Mouse (Mus musculus) Patski (cell line): Measurements from ENCODE around the gene Msl1. TPM values are rescaled to one million over a fixed set of nuclear protein-coding genes. Genes with fewer than 3 reads are reported as not detected.
A peak's percentile ranks its signal among the peaks of the same experiment; 100 is the strongest.

Experiments
- ATAC-seq: fragments of 100-300 bp; one replicate; pipeline ENCODE4 v1.8.0; 2021
- CTCF ChIA-PET: fragments of 350-600 bp; sonication (Branson Sonifier 250); formaldehyde crosslinking; loops from one replicate; lab custom pipeline; 2022; ENCODE audit warnings: inconsistent platforms; lab: Charles Lee
- POLR2A ChIA-PET: fragments of 350-600 bp; sonication (Branson Sonifier 250); formaldehyde crosslinking; loops from one replicate; lab custom pipeline; 2022; ENCODE audit warnings: antibody characterized with exemption, inconsistent platforms; lab: Charles Lee
- DNase-seq: peaks from one replicate; pipeline ENCODE4 v3.0.0-alpha.2; 2011; ENCODE audit warnings: low read depth, low spot score
- H3K27me3 ChIP-seq: fragments of 371-371 bp; one replicate; pipeline ENCODE4 v1.5.1; 2021
- CTCF ChIP-seq: fragments of 100-300 bp; IDR thresholded peaks from one replicate; pipeline ENCODE4 v1.5.1; 2021
- in situ Hi-C: fragments of 300-500 bp; cut with MboI; formaldehyde crosslinking; loops from 3 replicates; pipeline ENCODE4 v1.11.1; 2018; ENCODE audit warnings: low pct_unique_long_range_greater_than_20kb, mixed read lengths
- polyA plus RNA-seq: library from polyadenylated mRNA; unstranded; gene quantifications from one replicate; pipeline ENCODE4 v1.2.3, GENCODE M21; 2021

Msl1 gene
- polyA plus RNA-seq, 1 experiment from 2014 or later: 69.9 TPM

- no peak for DNase-seq
- no peaks in the 10 kb centered on the region for H3K27me3 ChIP-seq
- in situ Hi-C loops: no loop called here
- POLR2A ChIA-PET: interaction anchor here (0.6 to 0.9 kb wide), 2 partner anchors 52 to 441 kb away, joined by 3 to 9 read pairs; no protein-coding TSS in a partner anchor
- TF ChIP-seq CTCF: no peak
- CTCF ChIA-PET: interaction anchor here (1.4 to 2.3 kb wide), 2 partner anchors 18 to 22 kb away, joined by 3 to 5 read pairs; no protein-coding TSS in a partner anchor
- ATAC-seq: no peak
Measured at GRCm38 (mm10) chr11:98790631-98791205, 4.6 kb upstream of the Msl1 start.

GRCm38 (mm10) chr11:98791448-98791847 is 3.9 kb upstream of the Msl1 start:
- POLR2A ChIA-PET: no interaction called here
- in situ Hi-C loops: no loop called here
- no peak for ATAC-seq
- TF ChIP-seq CTCF: no peak
- CTCF ChIA-PET: interaction anchor here (1.6 to 2.3 kb wide), 2 partner anchors 17 to 91 kb away, joined by 3 to 5 read pairs; no protein-coding TSS in a partner anchor
- no peak for DNase-seq
- no peaks in the 10 kb centered on the region for H3K27me3 ChIP-seq

GRCm38 (mm10) chr11:98792081-98792480 is 3.2 kb upstream of the Msl1 start:
- CTCF ChIA-PET: interaction anchor here (1.0 to 2.3 kb wide), 3 partner anchors 16 to 92 kb away, joined by 3 to 5 read pairs (median 3); partner anchors contain the start of gene Med24
- no peak for TF ChIP-seq CTCF
- ATAC-seq (no peak), DNase-seq (no peak)
- POLR2A ChIA-PET: no interaction called here
- H3K27me3 ChIP-seq: no peaks in the 10 kb centered on the region
- in situ Hi-C loops: no loop called here

- H3K27me3 ChIP-seq: no peaks in the 10 kb centered on the region
- ChIA-PET POLR2A (no interaction called here), CTCF (interaction anchor here (1.0 kb wide), 1 partner anchor 22 kb away, joined by 3 read pairs; no protein-coding TSS in a partner anchor)
- DNase-seq (no peak), ATAC-seq (peak; percentile 49)
- peak; percentile 19 for TF ChIP-seq CTCF
- in situ Hi-C loops: no loop called here
Measured at GRCm38 (mm10) chr11:98794469-98795014, 774 bp upstream of the Msl1 start.

- in situ Hi-C loops: no loop called here
- TF ChIP-seq CTCF: peak; percentile 56
- ATAC-seq (peak; percentile 26), DNase-seq (no peak)
- CTCF ChIA-PET: interaction anchor here (0.9 to 2.3 kb wide), 2 partner anchors 9 to 12 kb away, joined by 3 to 7 read pairs; no protein-coding TSS in a partner anchor
- no peaks in the 10 kb centered on the region for H3K27me3 ChIP-seq
- POLR2A ChIA-PET: interaction anchor here (0.6 to 3.5 kb wide), 8 partner anchors 13 to 193 kb away, joined by 3 to 20 read pairs (median 4); partner anchors contain the start of genes Nr1d1 and Psmd3
Measured at GRCm38 (mm10) chr11:98795714-98796514, 598 bp downstream of the Msl1 start.

- in situ Hi-C loops: no loop called here
- ATAC-seq: peak; percentile 1
- DNase-seq: no peak
- H3K27me3 ChIP-seq: no peaks in the 10 kb centered on the region
- CTCF ChIA-PET: interaction anchor here (0.9 to 2.3 kb wide), 2 partner anchors 10 to 11 kb away, joined by 3 to 7 read pairs; no protein-coding TSS in a partner anchor
- TF ChIP-seq CTCF: no peak
- POLR2A ChIA-PET: interaction anchor here (0.6 to 3.5 kb wide), 6 partner anchors 10 to 192 kb away, joined by 3 to 20 read pairs (median 4); partner anchors contain the start of gene Psmd3
Measured at GRCm38 (mm10) chr11:98796515-98797216, 1.4 kb downstream of the Msl1 start.

GRCm38 (mm10) chr11:98797306-98797705 is 2.0 kb downstream of the Msl1 start:
- DNase-seq (no peak), ATAC-seq (no peak)
- ChIA-PET CTCF (interaction anchor here (2.3 kb wide), 1 partner anchor 10 kb away, joined by 7 read pairs; no protein-coding TSS in a partner anchor), POLR2A (interaction anchor here (1.1 to 3.5 kb wide), 3 partner anchors 9 to 115 kb away, joined by 4 to 20 read pairs (median 5); partner anchors contain the start of gene Psmd3)
- H3K27me3 ChIP-seq: no peaks in the 10 kb centered on the region
- in situ Hi-C loops: no loop called here
- no peak for TF ChIP-seq CTCF

- in situ Hi-C loops: no loop called here
- no peaks in the 10 kb centered on the region for H3K27me3 ChIP-seq
- no peak for DNase-seq
- TF ChIP-seq CTCF: no peak
- ChIA-PET CTCF (interaction anchor here (2.3 to 2.4 kb wide), 2 partner anchors 11 kb away, joined by 7 to 11 read pairs; no protein-coding TSS in a partner anchor), POLR2A (interaction anchor here (1.1 to 3.5 kb wide), 2 partner anchors 9 to 11 kb away, joined by 5 to 20 read pairs; no protein-coding TSS in a partner anchor)
- ATAC-seq: no peak
Measured at GRCm38 (mm10) chr11:98797909-98798308, 2.6 kb downstream of the Msl1 start.

GRCm38 (mm10) chr11:98804605-98805004 is 9.3 kb downstream of the Msl1 start, which contains the start of gene Casc3:
Gene Casc3 (plus strand): TSS chr11:98804905.
- TF ChIP-seq CTCF: no peak
- no peak for DNase-seq
- no peaks in the 10 kb centered on the region for H3K27me3 ChIP-seq
- POLR2A ChIA-PET: interaction anchor here (0.6 kb wide), 1 partner anchor 15 kb away, joined by 4 read pairs; no protein-coding TSS in a partner anchor
- ATAC-seq: no peak
- in situ Hi-C loops: no loop called here
- CTCF ChIA-PET: no interaction called here
